ENCODE assay signal across 29 mouse cellular contexts in genomic region chr16:91455868-91456267, GRCm38 (mm10). TPM values are rescaled to one million over a fixed set of nuclear protein-coding genes. Genes with fewer than 3 reads are reported as not detected.
DNase-seq lines count a peak whose midpoint lies in the region; ATAC-seq lines count a peak whose summit lies in the region.
"Had no signal": no experiment of that assay in that cellular context is flagged by ENCODE, and none has a peak within 500 bp of the region (broad histone marks: within the 10 kb centered on the region; RNA-seq: fewer than 3 reads in every experiment).

No protein-coding gene starts in this region.

- peak overlapping the region; percentile 43; the same call in 1 of the 2 replicates for H3K27ac ChIP-seq in liver, embryonic 12.5 days
- peak overlapping the region; percentile 96 for H3K27ac ChIP-seq in brown adipose tissue, adult 24 weeks (replicated peaks; ENCODE audit: low read depth, low read length)
- H3K27ac ChIP-seq in macrophage: peak overlapping the region; percentile 80
- H3K27ac ChIP-seq: hindbrain, embryonic 14.5 days; left cerebral cortex, adult 2 months; limb, embryonic 15.5 days; lung, embryonic 15.5 days; neural tube, embryonic 15.5 days had no signal

- H3K36me3 ChIP-seq in liver, embryonic 12.5 days: no peaks in the 10 kb centered on the region
- no peaks in the 10 kb centered on the region for H3K36me3 ChIP-seq in macrophage (ENCODE audit: inconsistent target)
- H3K36me3 ChIP-seq: forebrain, embryonic 10.5 days; limb, embryonic 15.5 days; lung, embryonic 15.5 days; midbrain, embryonic 10.5 days; neural tube, embryonic 15.5 days had no signal

- H3K9me3 ChIP-seq in liver, embryonic 12.5 days (replicated peaks): 0 out of 2 replicates have a peak, but pooled peaks cover 3% of the 10 kb centered on the region
- H3K9me3 ChIP-seq: forebrain, embryonic 10.5 days; limb, embryonic 15.5 days; lung, embryonic 15.5 days; neural tube, embryonic 15.5 days had no signal

- H3K27me3 ChIP-seq in liver, embryonic 12.5 days (replicated peaks): no peaks in the 10 kb centered on the region
- H3K27me3 ChIP-seq: limb, embryonic 15.5 days; lung, embryonic 15.5 days; neural tube, embryonic 15.5 days; Patski had no signal

- no peak for DNase-seq in liver
- DNase-seq in cerebellum, postnatal 14 days: no peak
- DNase-seq in adrenal gland, adult 2 months: no peak
- DNase-seq in ovary, postnatal 14 days (ENCODE audit: low spot score): no peak
- DNase-seq: cerebellum, adult 2 months; gastrocnemius, postnatal 10 days; heart, postnatal 36 days; kidney, adult 18-20 months; kidney, postnatal 4 days; layer of hippocampus, adult 9-11 months; left cerebral cortex, postnatal 4 days; lung, postnatal 36 days; thymus, adult 18-20 months; thymus, postnatal 36 days had no signal

- no peaks in the 10 kb centered on the region for H3K79me2 ChIP-seq in macrophage (ENCODE audit: inconsistent target)

- H3K9ac ChIP-seq in liver, embryonic 12.5 days: no peak overlapping the region
- H3K9ac ChIP-seq: hindbrain, embryonic 14.5 days; limb, embryonic 15.5 days; lung, embryonic 15.5 days; neural tube, embryonic 15.5 days had no signal

- no peak for ATAC-seq in liver, embryonic 12.5 days
- ATAC-seq: CD4-positive, CD25-positive, alpha-beta regulatory T cell, adult 4 months; forebrain, embryonic 16.5 days; inflammation-experienced regulatory T-cells, adult 6 months; midbrain, embryonic 16.5 days; Patski had no signal

- no peak overlapping the region for H3K4me3 ChIP-seq in liver, embryonic 12.5 days
- no peak overlapping the region for H3K4me3 ChIP-seq in brown adipose tissue, adult 24 weeks (ENCODE audit: insufficient read depth, low read depth, low read length)
- no peak overlapping the region for H3K4me3 ChIP-seq in macrophage (ENCODE audit: inconsistent target)
- H3K4me3 ChIP-seq: forebrain, embryonic 10.5 days; left cerebral cortex, adult 2 months; limb, embryonic 15.5 days; lung, embryonic 15.5 days; midbrain, embryonic 10.5 days; neural tube, embryonic 15.5 days had no signal

- peaks cover 42% of the 10 kb centered on the region for H3K4me1 ChIP-seq in liver, embryonic 12.5 days
- H3K4me1 ChIP-seq in brown adipose tissue, adult 24 weeks (ENCODE audit: control insufficient read depth, insufficient read depth, insufficient read length, low read length): peaks cover 32% of the 10 kb centered on the region

- H3K4me2 ChIP-seq in liver, embryonic 12.5 days: no peak overlapping the region
- H3K4me2 ChIP-seq: hindbrain, embryonic 14.5 days; limb, embryonic 15.5 days; lung, embryonic 15.5 days; neural tube, embryonic 15.5 days had no signal

- WGBS in liver, embryonic 12.5 days (ENCODE audit: insufficient replicate concordance): 35% methylated on average over 4 of the region's 4 CpGs
- WGBS in macrophage (ENCODE audit: missing documents): 4% methylated on average over 4 of the region's 4 CpGs

RNA-seq across cellular contexts. Expression of gene Ifnar1, which starts 29.2 kb away (rescaled TPM):
- 24.5 and 27.8 TPM in 2 replicates for polyA plus RNA-seq in liver, embryonic 12.5 days (2016; fragmentation: Nextera tagmentation; extraction: Ambion mirVana)
- polyA plus RNA-seq in brown adipose tissue, adult 24 weeks (2012; ENCODE audit: insufficient read depth, insufficient read length, missing spikeins): 18.2 and 19.6 TPM in 2 replicates
- 100 to 1,000 TPM; 157 to 461 (median 270) TPM for total RNA-seq in macrophage (2018; cell fraction: chromatin; rRNA removed)
- 100 to 1,000 TPM in 4 of 26 experiments, 10 to 100 TPM in 22; 61.9 to 145 (median 84.6) TPM for total RNA-seq in macrophage (2018; cell fraction: cytosol; rRNA removed)
- total RNA-seq in macrophage (2018; cell fraction: nucleus; rRNA removed): 100 to 1,000 TPM; 208 to 496 (median 273) TPM
- 64.7 to 104 TPM (median 89.0 TPM) in 3 replicates for polyA plus RNA-seq in macrophage (2018)
- 10 to 100 TPM; 66.1 to 71.3 TPM for total RNA-seq in adrenal gland, adult 2 months (2021)
- 10.9 and 11.3 TPM in 2 replicates for polyA plus RNA-seq in adrenal gland, adult 2 months (2012; rRNA removed)

RNA-seq across cellular contexts. Expression of gene Il10rb, which starts 49.9 kb away (rescaled TPM):
- polyA plus RNA-seq in liver, embryonic 12.5 days (2016; fragmentation: Nextera tagmentation; extraction: Ambion mirVana): 26.0 and 27.0 TPM in 2 replicates
- 29.5 and 44.8 TPM in 2 replicates for polyA plus RNA-seq in brown adipose tissue, adult 24 weeks (2012; ENCODE audit: insufficient read depth, insufficient read length, missing spikeins)
- total RNA-seq in macrophage (2018; cell fraction: chromatin; rRNA removed): 100 to 1,000 TPM; 195 to 513 (median 266) TPM
- 100 to 1,000 TPM; 302 to 435 (median 372) TPM for total RNA-seq in macrophage (2018; cell fraction: cytosol; rRNA removed)
- 100 to 1,000 TPM; 321 to 683 (median 404) TPM for total RNA-seq in macrophage (2018; cell fraction: nucleus; rRNA removed)
- polyA plus RNA-seq in macrophage (2018): 357 to 533 TPM (median 380 TPM) in 3 replicates
- 100 to 1,000 TPM; 255 to 258 TPM for total RNA-seq in adrenal gland, adult 2 months (2021)
- 97.1 and 107 TPM in 2 replicates for polyA plus RNA-seq in adrenal gland, adult 2 months (2012; rRNA removed)

Comparison
In these comparisons a context has a peak if more than half of its experiments do, and no peak if none do; other contexts are left out.
1. H3K27ac ChIP-seq: peak in every context shown above with its lines; median percentile 96 in brown adipose tissue, adult 24 weeks; 80 in macrophage; 43 in liver, embryonic 12.5 days.